Mouse (Mus musculus) urinary bladder, postnatal 36 days (tissue): ENCODE measurements at regions not wholly inside any gene's neighbourhood (a gene's known extent, or its start where the extent isn't known, plus 50 kb on each side); places are given as distances from the start of the nearest gene placed in this dataset.

Experiments used
- DNase-seq, 2 experiments: peaks; one replicate each; pipeline ENCODE4 v3.0.0; 2022; ENCODE audit warnings: low spot score in 2 of 2, mixed read lengths in 1 of 2

DNA sequence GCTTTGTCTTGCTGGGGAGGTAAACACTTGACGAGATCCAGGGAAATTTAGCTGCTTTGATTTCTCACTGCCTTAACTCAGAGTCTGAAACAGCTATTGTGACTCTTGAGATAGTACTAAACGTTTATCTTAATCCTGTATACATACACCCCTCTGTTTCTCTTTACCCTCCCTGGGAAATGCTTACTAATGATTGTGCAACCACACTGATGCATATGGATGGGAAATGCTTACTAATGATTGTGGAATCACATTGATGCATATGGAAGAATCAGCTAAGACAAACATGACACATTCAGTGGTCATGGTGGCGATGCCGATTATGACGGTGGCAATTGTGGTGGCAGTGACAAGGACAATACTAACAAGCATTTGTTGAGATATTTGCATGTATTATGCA lies 58.9 kb upstream of the Sesn3 start:
- DNase-seq = no peak

DNA sequence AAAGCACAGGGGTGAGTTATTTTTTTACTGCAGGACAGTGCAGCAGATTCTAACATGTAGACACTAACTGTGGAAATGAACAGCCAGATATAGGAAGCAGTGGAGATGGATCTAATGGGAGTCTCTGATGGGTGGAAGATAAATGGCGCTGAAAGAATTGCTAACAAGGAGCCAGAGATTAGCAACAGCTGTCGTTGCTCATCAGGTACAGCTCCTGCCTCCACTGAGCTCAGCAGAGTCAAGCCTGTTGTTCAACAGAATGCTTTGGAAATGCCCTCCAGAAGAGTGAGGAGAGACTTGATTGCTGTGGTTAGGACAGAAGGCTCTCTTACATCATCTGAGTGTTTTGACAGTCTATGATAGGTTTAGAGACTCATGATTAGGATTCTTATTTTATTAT lies 51.9 kb upstream of the Sesn3 start:
- no peak for DNase-seq
